Mouse (Mus musculus): ENCODE data around the gene Lcn9. TPM values are rescaled to one million over a fixed set of nuclear protein-coding genes. Genes with fewer than 3 reads are reported as not detected.

The Lcn9 gene
- polyA plus RNA-seq, 1 experiment: not detected

- H3K27ac ChIP-seq (ENCODE audit: insufficient read depth, low read length): peak within 1 kb of the TSS; percentile 63
- H3K4me3 ChIP-seq (ENCODE audit: insufficient read depth, low read length): peak within 1 kb of the TSS; percentile 66
- peaks cover 14% of the 10 kb centered on the region for H3K4me1 ChIP-seq (ENCODE audit: control insufficient read depth, insufficient read depth, low read length)
- TF ChIP-seq POLR2A (IDR thresholded peaks at IDR 0.05; ENCODE audit: extremely low read depth, insufficient read depth, low read length): no peak
- no peak for TF ChIP-seq CTCF (IDR thresholded peaks at IDR 0.05; ENCODE audit: extremely low read depth, insufficient read depth, low read length)
Measured at GRCm38 (mm10) chr2:25863337-25864131, 40.6 kb downstream of the Lcn9 start, which contains the start of gene Kcnt1. Kcnt1 (plus strand) TSS chr2:25863734.

DNA sequence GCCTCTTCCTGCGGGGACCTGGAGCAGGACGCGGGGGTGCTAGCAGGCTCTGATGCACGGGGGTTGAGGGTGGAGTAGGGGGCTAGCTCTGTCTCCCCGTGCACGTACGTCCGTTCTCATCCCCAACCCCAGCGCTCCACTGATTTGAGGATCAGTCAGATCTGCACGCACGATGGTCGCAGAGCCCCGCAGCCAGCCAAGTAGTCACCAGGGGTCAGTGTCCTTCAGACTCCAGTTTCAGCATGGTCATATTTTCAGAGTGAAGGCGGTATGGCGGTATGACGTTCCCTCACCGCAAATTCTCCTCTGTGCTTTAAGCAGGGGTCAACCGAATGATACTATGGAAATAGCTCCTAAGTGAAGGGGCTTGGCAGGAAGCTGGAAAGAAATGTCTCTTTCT, 41.3 kb downstream of the Lcn9 start:
- Histone ChIP-seq H3K27ac (ENCODE audit: insufficient read depth, low read length) (peak overlapping the region; percentile 63; the same call in 1 of the 2 replicates), H3K4me3 (ENCODE audit: insufficient read depth, low read length) (peak overlapping the region; percentile 66), H3K4me1 (ENCODE audit: control insufficient read depth, insufficient read depth, low read length) (peaks cover 14% of the 10 kb centered on the region)
- TF ChIP-seq CTCF (IDR thresholded peaks at IDR 0.05; ENCODE audit: extremely low read depth, insufficient read depth, low read length): no peak
- TF ChIP-seq POLR2A (IDR thresholded peaks at IDR 0.05; ENCODE audit: extremely low read depth, insufficient read depth, low read length): no peak

GRCm38 (mm10) chr2:25865412-25865811, 42.5 kb downstream of the Lcn9 start:
- Histone ChIP-seq H3K4me3 (ENCODE audit: insufficient read depth, low read length) (no peak overlapping the region), H3K27ac (ENCODE audit: insufficient read depth, low read length) (no peak overlapping the region), H3K4me1 (ENCODE audit: control insufficient read depth, insufficient read depth, low read length) (peaks cover 14% of the 10 kb centered on the region)
- TF ChIP-seq POLR2A (IDR thresholded peaks at IDR 0.05; ENCODE audit: extremely low read depth, insufficient read depth, low read length) (no peak), CTCF (IDR thresholded peaks at IDR 0.05; ENCODE audit: extremely low read depth, insufficient read depth, low read length) (peak; percentile 56)

DNA sequence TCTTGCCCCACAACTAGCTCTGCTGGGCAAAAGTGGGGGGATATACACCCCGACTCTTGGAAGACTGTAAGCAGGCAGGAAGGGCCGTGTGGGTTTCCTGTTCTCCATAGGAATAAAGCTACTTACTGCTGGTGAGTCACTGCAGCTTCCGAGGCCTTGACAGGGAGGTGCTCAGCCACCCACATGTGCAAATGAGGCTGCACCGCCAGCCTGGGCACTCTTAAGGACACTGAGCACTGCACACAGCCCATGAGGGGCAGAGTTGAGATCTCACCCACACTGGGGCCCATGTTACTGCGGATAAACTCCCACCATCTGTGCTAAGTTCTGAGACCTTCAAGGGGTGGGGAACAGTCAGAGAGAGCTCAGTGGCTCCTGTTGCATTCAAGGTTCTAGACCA, 43.7 kb downstream of the Lcn9 start:
- Histone ChIP-seq H3K27ac (ENCODE audit: insufficient read depth, low read length) (no peak overlapping the region), H3K4me3 (ENCODE audit: insufficient read depth, low read length) (no peak overlapping the region), H3K4me1 (ENCODE audit: control insufficient read depth, insufficient read depth, low read length) (peaks cover 14% of the 10 kb centered on the region)
- TF ChIP-seq POLR2A (IDR thresholded peaks at IDR 0.05; ENCODE audit: extremely low read depth, insufficient read depth, low read length): no peak

Other genes starting within 250 kb of the Lcn9 start
- gene Mamdc4, start 248.3 kb upstream of the Lcn9 start, polyA plus RNA-seq (2012; rRNA removed): 1.1 and 1.2 TPM in 2 replicates
- gene Phpt1, start 247.9 kb upstream of the Lcn9 start, polyA plus RNA-seq (2012; rRNA removed): 123 and 129 TPM in 2 replicates
- gene Ajm1, start 241.4 kb upstream of the Lcn9 start, polyA plus RNA-seq (2012; rRNA removed): 115 and 125 TPM in 2 replicates
- 158 and 162 TPM in 2 replicates for gene Rabl6, start 214.6 kb upstream of the Lcn9 start, polyA plus RNA-seq (2012; rRNA removed)
- gene Ccdc183, start 205.5 kb upstream of the Lcn9 start, polyA plus RNA-seq (2012; rRNA removed): 0.02 TPM in 1 of 2 replicates, not detected in the other
- gene Tmem141, start 201.1 kb upstream of the Lcn9 start, polyA plus RNA-seq (2012; rRNA removed): 73.9 and 82.8 TPM in 2 replicates
- gene Fcna, start 195.1 kb upstream of the Lcn9 start, polyA plus RNA-seq (2012; rRNA removed): 0.30 and 0.33 TPM in 2 replicates
- gene Lcn8, start 170.0 kb upstream of the Lcn9 start, polyA plus RNA-seq (2012; rRNA removed): not detected in 2 replicates
- gene Lcn5, start 165.2 kb upstream of the Lcn9 start, polyA plus RNA-seq (2012; rRNA removed): not detected in 2 replicates
- gene Lcn6, start 146.4 kb upstream of the Lcn9 start, polyA plus RNA-seq (2012; rRNA removed): not detected in 2 replicates
- not detected in 2 replicates for gene Lcn10, start 140.4 kb upstream of the Lcn9 start, polyA plus RNA-seq (2012; rRNA removed)
- not detected in 2 replicates for gene Obp2a, start 123.1 kb upstream of the Lcn9 start, polyA plus RNA-seq (2012; rRNA removed)
- gene Bmyc, start 116.4 kb upstream of the Lcn9 start, polyA plus RNA-seq (2012; rRNA removed): 99.6 and 101 TPM in 2 replicates
- gene Obp2b, start 86.1 kb upstream of the Lcn9 start, polyA plus RNA-seq (2012; rRNA removed): 0.15 TPM in 1 of 2 replicates, not detected in the other
- not detected in 2 replicates for gene Lcn3, start 57.6 kb upstream of the Lcn9 start, polyA plus RNA-seq (2012; rRNA removed)
- gene Lcn11, start 46.1 kb upstream of the Lcn9 start, polyA plus RNA-seq (2012; rRNA removed): not detected in 2 replicates
- not detected in 2 replicates for gene Gm13539, start 40.9 kb upstream of the Lcn9 start, polyA plus RNA-seq (2012; rRNA removed)
- gene Glt6d1, start 7.3 kb upstream of the Lcn9 start, polyA plus RNA-seq (2012; rRNA removed): not detected in 2 replicates
- 0.08 TPM in 1 of 2 replicates, not detected in the other for gene Sohlh1, start 24.1 kb downstream of the Lcn9 start, polyA plus RNA-seq (2012; rRNA removed)
- gene Kcnt1, start 40.6 kb downstream of the Lcn9 start, polyA plus RNA-seq (2012; rRNA removed): 191 and 197 TPM in 2 replicates
- gene Camsap1, start 160.1 kb downstream of the Lcn9 start, polyA plus RNA-seq (2012; rRNA removed): 31.6 and 32.4 TPM in 2 replicates
- gene Ubac1, start 198.6 kb downstream of the Lcn9 start, polyA plus RNA-seq (2012; rRNA removed): 70.3 and 76.6 TPM in 2 replicates

Measured in cortical plate, adult 2 months (tissue).